Mouse (Mus musculus) bone marrow macrophage, adult 2 months (primary cell): ENCODE data around the gene Sox5. TPM values are rescaled to one million over a fixed set of nuclear protein-coding genes. Genes with fewer than 3 reads are reported as not detected.

ENCODE experiments used
- H3K27ac ChIP-seq: 2 replicates; pipeline ENCODE4 v1.5.1; 2012; ENCODE audit warnings: low read depth, low read length; ENCODE audit not compliant: insufficient read depth
- H3K4me1 ChIP-seq: 2 replicates; pipeline ENCODE4 v1.6.1; 2012; ENCODE audit warnings: low read length; ENCODE audit not compliant: control insufficient read depth, insufficient read depth
- H3K4me3 ChIP-seq: 2 replicates; pipeline ENCODE4 v1.5.1; 2012; ENCODE audit warnings: mild to moderate bottlenecking, low read length, moderate library complexity; ENCODE audit not compliant: insufficient read depth
- CTCF ChIP-seq: IDR thresholded peaks from 2 replicates; pipeline ENCODE4 v1.5.1; 2012; ENCODE audit warnings: low read depth, mild to moderate bottlenecking, low read length, moderate library complexity
- POLR2A ChIP-seq: IDR thresholded peaks from 2 replicates; pipeline ENCODE4 v1.6.1; 2012; ENCODE audit warnings: mild to moderate bottlenecking, low read depth, low read length, borderline replicate concordance
- polyA plus RNA-seq: library from polyadenylated mRNA; stranded (reverse); fragments of >200 nt; gene quantifications from 2 replicates; pipeline ENCODE4 v1.2.4, GENCODE M21; 2012; ENCODE audit not compliant: missing spikeins, insufficient read depth, insufficient read length

The Sox5 gene
- polyA plus RNA-seq, 1 experiment, result 0.58 TPM

GRCm38 (mm10) chr6:144264320-144264915 is 517.4 kb downstream of the Sox5 start:
- Histone ChIP-seq H3K27ac (no peak overlapping the region), H3K4me3 (no peak overlapping the region), H3K4me1 (no peaks in the 10 kb centered on the region)
- no peak for TF ChIP-seq CTCF
- no peak for TF ChIP-seq POLR2A

GRCm38 (mm10) chr6:144256500-144256899 is 525.3 kb downstream of the Sox5 start:
- TF ChIP-seq POLR2A (no peak), CTCF (no peak)
- no peak overlapping the region for H3K4me3 ChIP-seq

GRCm38 (mm10) chr6:144252191-144252718 is 529.5 kb downstream of the Sox5 start:
- H3K27ac ChIP-seq, result no peak overlapping the region
- no peak overlapping the region for H3K4me3 ChIP-seq
- no peaks in the 10 kb centered on the region for H3K4me1 ChIP-seq
- TF ChIP-seq CTCF (no peak), POLR2A (no peak)

More at GRCm38 (mm10) chr6:144256500-144256899, 525.3 kb downstream of the Sox5 start:
- no peaks in the 10 kb centered on the region for H3K4me1 ChIP-seq
- no peak overlapping the region for H3K27ac ChIP-seq

- Histone ChIP-seq H3K27ac (no peak overlapping the region), H3K4me1 (no peaks in the 10 kb centered on the region), H3K4me3 (no peak overlapping the region)
- TF ChIP-seq CTCF (no peak), POLR2A (no peak)
Measured at GRCm38 (mm10) chr6:144251222-144252170, 530.3 kb downstream of the Sox5 start.

GRCm38 (mm10) chr6:144250625-144251181 is 531.1 kb downstream of the Sox5 start:
- H3K4me1 ChIP-seq, result no peaks in the 10 kb centered on the region
- TF ChIP-seq POLR2A, result no peak
- TF ChIP-seq CTCF, result no peak
- H3K4me3 ChIP-seq, result no peak overlapping the region
- no peak overlapping the region for H3K27ac ChIP-seq

- H3K4me3 ChIP-seq, result no peak overlapping the region
- no peak overlapping the region for H3K27ac ChIP-seq
- no peak for TF ChIP-seq CTCF
- TF ChIP-seq POLR2A, result no peak
- no peaks in the 10 kb centered on the region for H3K4me1 ChIP-seq
Measured at GRCm38 (mm10) chr6:144236581-144236980, 545.2 kb downstream of the Sox5 start.

- TF ChIP-seq CTCF (no peak), POLR2A (no peak)
- Histone ChIP-seq H3K4me1 (no peaks in the 10 kb centered on the region), H3K27ac (no peak overlapping the region), H3K4me3 (no peak overlapping the region)
Measured at GRCm38 (mm10) chr6:144203970-144204369, 577.8 kb downstream of the Sox5 start.

GRCm38 (mm10) chr6:144203013-144203412 is 578.8 kb downstream of the Sox5 start:
- no peak overlapping the region for H3K27ac ChIP-seq
- no peaks in the 10 kb centered on the region for H3K4me1 ChIP-seq
- no peak for TF ChIP-seq CTCF
- TF ChIP-seq POLR2A, result no peak
- H3K4me3 ChIP-seq, result no peak overlapping the region

GRCm38 (mm10) chr6:144201402-144202040 is 580.3 kb downstream of the Sox5 start:
- H3K4me3 ChIP-seq, result no peak overlapping the region
- no peak overlapping the region for H3K27ac ChIP-seq
- TF ChIP-seq CTCF, result no peak
- TF ChIP-seq POLR2A, result no peak
- H3K4me1 ChIP-seq, result no peaks in the 10 kb centered on the region
